Mouse (Mus musculus) intestine, embryonic 16.5 days (tissue): Measurements from ENCODE around the gene Tpp1. TPM values are rescaled to one million over a fixed set of nuclear protein-coding genes. Genes with fewer than 3 reads are reported as not detected.

Source experiments
- ATAC-seq: fragments of 200-750 bp; cut with Nextera tagmentation; 2 replicates; pipeline ENCODE4 v1.8.0; 2017; ENCODE audit warnings: moderate TSS enrichment, moderate library complexity
- H3K27ac ChIP-seq: fragments of 300-500 bp; sonication (generic); 2 replicates; pipeline ENCODE4 v1.5.1; 2014; ENCODE audit warnings: mild to moderate bottlenecking, low read length
- H3K27me3 ChIP-seq: fragments of 300-500 bp; sonication (generic); replicated peaks from 2 replicates; pipeline ENCODE4 v1.6.1; 2014; ENCODE audit warnings: low read length, control low read depth, mixed read lengths; ENCODE audit not compliant: control insufficient read depth, insufficient read depth
- H3K36me3 ChIP-seq: fragments of 300-500 bp; sonication (generic); 2 replicates; pipeline ENCODE4 v1.6.1; 2014; ENCODE audit warnings: low read length, control low read depth; ENCODE audit not compliant: control insufficient read depth, insufficient read depth
- H3K4me1 ChIP-seq: fragments of 300-500 bp; sonication (generic); 2 replicates; pipeline ENCODE4 v1.6.1; 2014; ENCODE audit warnings: low read length, control low read depth, mixed read lengths; ENCODE audit not compliant: control insufficient read depth, insufficient read depth
- H3K4me2 ChIP-seq: fragments of 300-500 bp; sonication (generic); 2 replicates; pipeline ENCODE4 v1.6.1; 2014; ENCODE audit warnings: low read depth, low read length, control low read depth
- H3K4me3 ChIP-seq: fragments of 300-500 bp; sonication (generic); 2 replicates; pipeline ENCODE4 v1.5.1; 2014; ENCODE audit warnings: mild to moderate bottlenecking, low read length
- H3K9ac ChIP-seq: fragments of 300-500 bp; sonication (generic); 2 replicates; pipeline ENCODE4 v1.6.1; 2014; ENCODE audit warnings: low read depth, low read length
- H3K9me3 ChIP-seq: fragments of 300-500 bp; sonication (generic); 2 replicates; pipeline ENCODE4 v1.6.1; 2016; ENCODE audit warnings: low read length, control low read depth; ENCODE audit not compliant: control insufficient read depth
- WGBS: fragments of 180-500 bp; shearing (Covaris S2); extraction: QIAGEN DNeasy Blood & Tissue Kit; methylation state at CpG from one replicate; pipeline ENCODE4 v1.1.7; 2014; 5-methylcytosine and 5-hydroxymethylcytosine counted together
- polyA plus RNA-seq: library from polyadenylated mRNA; unstranded; fragments of >200 nt; fragmentation: Nextera tagmentation; extraction: Ambion mirVana; gene quantifications from 2 replicates; pipeline ENCODE4 v1.2.1, GENCODE M21; 2015

Gene Tpp1
- polyA plus RNA-seq, 1 experiment from 2014 or later: 152 TPM

- WGBS: 15% methylated on average over 6 of the region's 6 CpGs
- peak; percentile 65 for ATAC-seq
- H3K27ac ChIP-seq: peak overlapping the region; percentile 47
- H3K27me3 ChIP-seq: no peaks in the 10 kb centered on the region
- H3K36me3 ChIP-seq: peaks cover 8% of the 10 kb centered on the region; the same call in 1 of the 2 replicates
- H3K9ac ChIP-seq: peak overlapping the region; percentile 41; the same call in 1 of the 2 replicates
- H3K4me2 ChIP-seq: no peak overlapping the region
- no peak overlapping the region for H3K4me3 ChIP-seq
- no peaks in the 10 kb centered on the region for H3K9me3 ChIP-seq
- H3K4me1 ChIP-seq: peaks cover 6% of the 10 kb centered on the region; the same call in 1 of the 2 replicates
Measured at GRCm38 (mm10) chr7:105767729-105768165, 15.7 kb upstream of the Tpp1 start.

DNA sequence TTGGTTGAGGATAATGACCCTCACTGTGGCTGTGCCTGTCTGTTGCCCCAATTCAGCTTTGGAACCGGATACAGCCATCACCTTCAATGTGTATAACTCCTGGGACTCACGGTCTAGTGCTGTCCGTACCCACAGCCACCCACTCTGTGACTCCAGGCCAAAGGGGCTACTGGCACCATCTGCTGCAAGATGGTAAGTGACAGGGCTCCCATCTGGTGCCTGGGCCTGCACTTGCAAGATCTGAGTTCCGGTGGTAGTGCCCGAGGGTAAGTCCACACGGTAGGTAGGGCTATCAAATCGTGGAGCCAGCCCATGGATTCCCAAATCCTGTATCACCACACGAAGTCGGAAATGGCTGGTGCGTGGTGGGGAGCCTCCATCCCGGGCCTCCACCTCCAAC lies 12.3 kb upstream of the Tpp1 start:
- Histone ChIP-seq H3K27me3 (no peaks in the 10 kb centered on the region), H3K4me3 (no peak overlapping the region), H3K9ac (no peak overlapping the region), H3K4me1 (peaks cover 6% of the 10 kb centered on the region; the same call in 1 of the 2 replicates), H3K27ac (no peak overlapping the region), H3K4me2 (no peak overlapping the region), H3K9me3 (no peaks in the 10 kb centered on the region), H3K36me3 (peaks cover 8% of the 10 kb centered on the region; the same call in 1 of the 2 replicates)
- ATAC-seq: no peak
- WGBS: 92% methylated on average over 11 of the region's 11 CpGs

- Histone ChIP-seq H3K36me3 (peaks cover 17% of the 10 kb centered on the region), H3K4me1 (no peaks in the 10 kb centered on the region), H3K9me3 (no peaks in the 10 kb centered on the region), H3K27ac (no peak overlapping the region), H3K27me3 (no peaks in the 10 kb centered on the region), H3K4me3 (peak overlapping the region; percentile 36), H3K9ac (0 out of 2 replicates have a peak overlapping the region, but pooled peaks have one; percentile 5), H3K4me2 (peak overlapping the region; percentile 59)
- 46% methylated on average over 55 of the region's 55 CpGs for WGBS
- 0 out of 2 replicates have a peak, but pooled peaks have one; percentile 26 for ATAC-seq
Measured at GRCm38 (mm10) chr7:105762517-105763270, 10.7 kb upstream of the Tpp1 start.

DNA sequence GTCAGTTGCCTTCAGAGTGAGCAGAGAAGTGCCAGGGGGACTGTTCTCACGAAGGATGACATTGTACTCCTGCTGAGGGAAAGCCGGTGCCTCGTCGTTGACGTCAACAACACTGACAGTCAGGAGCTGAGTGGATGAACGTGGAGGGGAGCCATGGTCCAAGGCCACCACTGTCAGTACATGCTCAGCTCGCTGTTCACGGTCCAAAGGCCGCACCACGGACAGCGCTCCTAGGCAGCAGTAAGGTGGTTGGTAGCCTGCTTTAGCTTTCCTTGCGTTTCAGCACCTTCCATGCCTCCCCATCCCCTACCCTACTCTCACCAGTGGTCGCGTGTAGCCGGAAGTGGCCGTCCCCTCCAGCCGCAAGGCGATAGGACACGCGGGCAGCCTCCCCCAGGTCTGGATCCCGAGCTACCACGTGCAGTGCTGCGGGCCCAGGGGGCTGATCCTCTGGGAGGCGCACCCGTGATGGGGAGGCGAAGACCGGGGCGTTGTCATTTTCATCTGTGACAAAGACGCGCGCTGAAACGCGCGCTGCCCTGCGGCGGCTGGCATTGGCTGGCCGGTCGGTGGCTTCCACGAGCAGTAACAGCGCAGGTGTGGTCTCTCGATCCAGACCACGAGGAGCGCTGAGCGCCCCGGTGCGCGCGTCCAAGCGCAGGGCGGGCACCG lies 9.9 kb upstream of the Tpp1 start:
- H3K4me1 ChIP-seq: no peaks in the 10 kb centered on the region
- WGBS: 44% methylated on average over 51 of the region's 51 CpGs
- H3K9me3 ChIP-seq: no peaks in the 10 kb centered on the region
- H3K27me3 ChIP-seq: no peaks in the 10 kb centered on the region
- ATAC-seq: peak; percentile 67
- 0 out of 2 replicates have a peak overlapping the region, but pooled peaks have one; percentile 5 for H3K9ac ChIP-seq
- H3K4me2 ChIP-seq: peak overlapping the region; percentile 59
- H3K36me3 ChIP-seq: peaks cover 17% of the 10 kb centered on the region
- H3K4me3 ChIP-seq: peak overlapping the region; percentile 36
- no peak overlapping the region for H3K27ac ChIP-seq

DNA sequence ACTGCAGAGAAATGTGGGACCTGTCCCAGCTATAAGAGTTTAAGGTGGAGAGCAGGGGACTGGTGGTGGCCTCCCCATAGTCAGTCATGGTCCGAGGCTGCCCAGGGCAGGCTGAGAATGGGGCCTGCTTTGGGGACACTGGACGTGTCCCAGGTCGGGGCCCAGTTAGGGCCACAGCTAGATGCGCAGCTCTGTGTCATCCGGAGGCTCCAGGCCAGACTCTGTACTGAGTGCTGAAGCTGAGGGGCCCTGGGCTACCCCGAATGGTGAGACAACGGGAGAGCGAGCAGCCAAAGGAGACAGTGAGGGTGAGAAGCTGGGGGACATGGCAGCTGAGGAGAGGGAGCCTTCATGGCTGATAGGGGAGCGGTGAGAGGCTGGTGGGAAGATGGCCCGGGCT lies 1.2 kb upstream of the Tpp1 start:
- Histone ChIP-seq H3K4me2 (no peak overlapping the region), H3K9ac (no peak overlapping the region), H3K27ac (no peak overlapping the region), H3K36me3 (peaks cover 7% of the 10 kb centered on the region), H3K27me3 (no peaks in the 10 kb centered on the region), H3K4me1 (peaks cover 12% of the 10 kb centered on the region), H3K9me3 (no peaks in the 10 kb centered on the region), H3K4me3 (no peak overlapping the region)
- ATAC-seq: no peak
- 90% methylated on average over 10 of the region's 10 CpGs for WGBS

- Histone ChIP-seq H3K27me3 (no peaks in the 10 kb centered on the region), H3K36me3 (peaks cover 6% of the 10 kb centered on the region), H3K27ac (no peak overlapping the region), H3K9ac (no peak overlapping the region), H3K4me1 (peaks cover 12% of the 10 kb centered on the region), H3K4me2 (no peak overlapping the region), H3K4me3 (no peak overlapping the region), H3K9me3 (no peaks in the 10 kb centered on the region)
- 94% methylated on average over 2 of the region's 2 CpGs for WGBS
- peak; percentile 3; the same call in 1 of the 2 replicates for ATAC-seq
Measured at GRCm38 (mm10) chr7:105752716-105753115, 681 bp upstream of the Tpp1 start.

GRCm38 (mm10) chr7:105747776-105748175 lies 4.3 kb downstream of the Tpp1 start:
- no peak for ATAC-seq
- WGBS: 67% methylated on average over 2 of the region's 2 CpGs

GRCm38 (mm10) chr7:105743926-105744590 lies 8.0 kb downstream of the Tpp1 start, which contains the start of gene Taf10:
Taf10 (minus strand) TSS chr7:105744361.
- H3K36me3 ChIP-seq: peaks cover 19% of the 10 kb centered on the region
- ATAC-seq: peak; percentile 99
- WGBS: under 1% methylated on average over 65 of the region's 67 CpGs

More at GRCm38 (mm10) chr7:105747776-105748175, 4.3 kb downstream of the Tpp1 start:
- H3K27me3 ChIP-seq: no peaks in the 10 kb centered on the region
- no peak overlapping the region for H3K9ac ChIP-seq
- no peak overlapping the region for H3K27ac ChIP-seq
- H3K4me3 ChIP-seq: no peak overlapping the region
- no peak overlapping the region for H3K4me2 ChIP-seq
- H3K36me3 ChIP-seq: peaks cover 5% of the 10 kb centered on the region; the same call in 1 of the 2 replicates
- peaks cover 15% of the 10 kb centered on the region for H3K4me1 ChIP-seq
- H3K9me3 ChIP-seq: no peaks in the 10 kb centered on the region

More at GRCm38 (mm10) chr7:105743926-105744590, 8.0 kb downstream of the Tpp1 start, which contains the start of gene Taf10:
- peak within 1 kb of the TSS; percentile 73 for H3K27ac ChIP-seq
- no peaks in the 10 kb centered on the region for H3K27me3 ChIP-seq
- H3K4me2 ChIP-seq: peak within 1 kb of the TSS; percentile 72
- no peaks in the 10 kb centered on the region for H3K9me3 ChIP-seq
- peak within 1 kb of the TSS; percentile 84 for H3K9ac ChIP-seq
- H3K4me1 ChIP-seq: peaks cover 8% of the 10 kb centered on the region
- H3K4me3 ChIP-seq: peak within 1 kb of the TSS; percentile 84
